Mouse (Mus musculus): ENCODE measurements around the gene Saa2. TPM values are rescaled to one million over a fixed set of nuclear protein-coding genes. Genes with fewer than 3 reads are reported as not detected.

Saa2 gene
- polyA plus RNA-seq, 1 experiment: not detected

- DNase-seq (ENCODE audit: low read depth): no peak
These were observed 11.0 kb downstream of the Saa2 start for GRCm38 (mm10) chr7:46762601-46763000.

- no peak for DNase-seq (ENCODE audit: low read depth)
These were observed 13.1 kb downstream of the Saa2 start for GRCm38 (mm10) chr7:46764672-46765071.

- DNase-seq (ENCODE audit: low read depth): no peak
These were observed 15.8 kb downstream of the Saa2 start for GRCm38 (mm10) chr7:46767371-46767770.

GRCm38 (mm10) chr7:46768451-46768850 is 16.9 kb downstream of the Saa2 start:
- DNase-seq (ENCODE audit: low read depth): no peak

GRCm38 (mm10) chr7:46770706-46771105 is 19.1 kb downstream of the Saa2 start:
- no peak for DNase-seq (ENCODE audit: low read depth)

- DNase-seq (ENCODE audit: low read depth): no peak
These were observed 37.7 kb downstream of the Saa2 start for GRCm38 (mm10) chr7:46789177-46789849.

GRCm38 (mm10) chr7:46793871-46794270 is 42.3 kb downstream of the Saa2 start:
- no peak for DNase-seq (ENCODE audit: low read depth)

GRCm38 (mm10) chr7:46795287-46796205 is 44.0 kb downstream of the Saa2 start, which contains the start of the genes Hps5 and Gtf2h1:
TSS of gene Hps5 (minus strand) at chr7:46796064.
TSS of gene Gtf2h1 (plus strand) at chr7:46796103.
- DNase-seq (ENCODE audit: low read depth): no peak

GRCm38 (mm10) chr7:46796206-46796679 is 44.7 kb downstream of the Saa2 start:
- no peak for DNase-seq (ENCODE audit: low read depth)

GRCm38 (mm10) chr7:46796779-46797178 is 45.2 kb downstream of the Saa2 start:
- DNase-seq (ENCODE audit: low read depth): no peak

Other genes with a start within 250 kb of the Saa2 start
- gene Sergef, start 112.0 kb upstream of the Saa2 start, polyA plus RNA-seq (2012; rRNA removed): 6.9 and 10.8 TPM in 2 replicates
- gene Tph1, start 79.3 kb upstream of the Saa2 start, polyA plus RNA-seq (2012; rRNA removed): 0.29 and 0.66 TPM in 2 replicates
- 4.3 and 5.4 TPM in 2 replicates for gene Saal1, start 41.1 kb upstream of the Saa2 start, polyA plus RNA-seq (2012; rRNA removed)
- gene Saa3, start 36.1 kb upstream of the Saa2 start, polyA plus RNA-seq (2012; rRNA removed): 7.1 and 9.3 TPM in 2 replicates
- 0.04 TPM in 1 of 2 replicates, not detected in the other for gene Saa4, start 19.2 kb upstream of the Saa2 start, polyA plus RNA-seq (2012; rRNA removed)
- gene Saa1, start 8.8 kb upstream of the Saa2 start, polyA plus RNA-seq (2012; rRNA removed): 0.23 TPM in 1 of 2 replicates, not detected in the other
- gene Hps5, start 44.3 kb downstream of the Saa2 start, polyA plus RNA-seq (2012; rRNA removed): 17.9 and 20.3 TPM in 2 replicates
- gene Gtf2h1, start 44.3 kb downstream of the Saa2 start, polyA plus RNA-seq (2012; rRNA removed): 9.7 and 10.6 TPM in 2 replicates
- 562 and 1,009 TPM in 2 replicates for gene Ldha, start 89.7 kb downstream of the Saa2 start, polyA plus RNA-seq (2012; rRNA removed)
- gene Ldhc, start 109.4 kb downstream of the Saa2 start, polyA plus RNA-seq (2012; rRNA removed): 3.6 and 10.2 TPM in 2 replicates
- gene Tsg101, start 168.2 kb downstream of the Saa2 start, polyA plus RNA-seq (2012; rRNA removed): 84.1 and 103 TPM in 2 replicates
- gene Uevld, start 206.7 kb downstream of the Saa2 start, polyA plus RNA-seq (2012; rRNA removed): 6.5 and 7.6 TPM in 2 replicates
- 7.5 and 11.2 TPM in 2 replicates for gene Gm9999, start 231.8 kb downstream of the Saa2 start, polyA plus RNA-seq (2012; rRNA removed)

Measured in gonadal fat pad, adult 2 months (tissue).